Mouse (Mus musculus) spleen, adult 2 months (tissue): Measurements from ENCODE around the gene Ankrd33. TPM values are rescaled to one million over a fixed set of nuclear protein-coding genes. Genes with fewer than 3 reads are reported as not detected.

Experiments used
- DNase-seq, 2 experiments: peaks; one replicate each; pipeline versions ENCODE4 v3.0.0 to v3.0.0-alpha.2; 2012 to 2021; ENCODE audit warnings: low spot score in 2 of 2, low read depth in 1 of 2
- H3K27ac ChIP-seq: fragments of 200-500 bp; 2 replicates; pipeline ENCODE4 v1.5.1; 2012; ENCODE audit warnings: low read length, inconsistent platforms; ENCODE audit not compliant: insufficient read depth
- H3K27me3 ChIP-seq: fragments of 200-500 bp; 2 replicates; pipeline ENCODE4 v1.6.1; 2012; ENCODE audit warnings: mild to moderate bottlenecking, moderate library complexity, low read length, inconsistent platforms; ENCODE audit not compliant: control insufficient read depth, insufficient read depth
- H3K36me3 ChIP-seq: fragments of 200-500 bp; 2 replicates; pipeline ENCODE4 v1.6.1; 2012; ENCODE audit warnings: mild to moderate bottlenecking, low read length, inconsistent platforms; ENCODE audit not compliant: control insufficient read depth, insufficient read depth
- H3K4me1 ChIP-seq: fragments of 200-500 bp; 2 replicates; pipeline ENCODE4 v1.6.1; 2011; ENCODE audit warnings: inconsistent platforms; ENCODE audit not compliant: control insufficient read depth, insufficient read depth, insufficient read length
- H3K4me3 ChIP-seq: fragments of 200-500 bp; 2 replicates; pipeline ENCODE4 v1.5.1; 2011; ENCODE audit warnings: mild to moderate bottlenecking, inconsistent platforms; ENCODE audit not compliant: insufficient read depth, insufficient read length; ENCODE audit errors: extremely low read depth
- CTCF ChIP-seq: fragments of 200-500 bp; IDR thresholded peaks from 2 replicates; pipeline ENCODE4 v1.5.1; 2011; ENCODE audit warnings: mild to moderate bottlenecking, inconsistent platforms; ENCODE audit not compliant: insufficient read depth, insufficient read length, insufficient replicate concordance; ENCODE audit errors: extremely low read depth
- POLR2A ChIP-seq: fragments of 200-500 bp; IDR thresholded peaks from 2 replicates; pipeline ENCODE4 v1.6.1; 2011; ENCODE audit warnings: low read depth, low read length, inconsistent platforms
- WGBS: fragments of 180-500 bp; shearing (Covaris S2); methylation state at CpG from one replicate; pipeline ENCODE4 v1.1.7; 2018; 5-methylcytosine and 5-hydroxymethylcytosine counted together
- polyA plus RNA-seq: library from polyadenylated mRNA; depleted of rRNA; stranded (reverse); fragments of >200 nt; gene quantifications from 2 replicates; pipeline ENCODE4 v1.2.3, GENCODE M21; 2012

Ankrd33 gene
- polyA plus RNA-seq, 1 experiment: not detected

DNA sequence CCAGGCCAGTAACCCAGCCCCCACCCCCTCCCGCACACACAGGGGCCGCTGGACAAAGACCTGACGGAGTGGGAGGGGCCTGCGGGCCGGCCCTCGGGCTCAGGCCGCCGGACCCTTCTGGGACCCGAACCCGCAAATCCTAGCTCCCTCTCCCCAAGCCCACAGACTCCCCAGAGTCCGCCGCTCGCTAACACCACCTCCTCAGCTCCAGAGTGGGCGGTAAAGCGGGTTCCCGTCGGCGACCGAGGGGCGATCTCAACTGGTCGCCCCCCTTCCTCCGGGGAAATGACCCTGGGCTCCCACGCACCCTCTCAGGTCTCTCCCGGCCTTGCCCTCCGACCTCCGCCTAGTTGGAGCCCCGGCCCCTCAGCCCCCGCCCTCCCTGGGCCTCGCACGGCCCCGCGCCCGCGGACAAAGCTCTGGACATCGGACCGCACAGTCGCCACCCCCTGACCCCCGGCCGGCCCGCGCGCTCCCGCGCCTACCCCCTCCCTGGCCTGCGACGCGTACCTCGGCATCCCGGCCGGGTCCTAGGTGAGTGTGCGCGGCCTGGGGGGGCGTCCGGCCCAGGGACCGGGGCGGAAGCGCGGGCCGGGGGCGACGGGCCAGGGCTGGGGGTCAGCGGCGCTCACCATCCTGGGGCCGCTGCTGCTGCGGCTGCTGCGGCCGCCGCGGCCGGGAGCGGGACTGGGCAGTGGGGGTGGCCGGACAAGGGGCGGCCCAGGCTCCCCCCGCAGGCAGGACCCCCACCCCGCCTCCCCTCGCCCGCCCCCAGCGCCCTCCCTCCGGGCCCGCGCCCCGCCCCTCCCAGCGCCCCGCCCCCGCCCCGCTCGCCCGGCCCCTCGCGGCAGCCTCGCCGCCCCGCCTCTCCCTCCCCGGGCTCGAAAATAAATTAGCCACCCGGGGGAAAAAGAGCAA, 37.5 kb upstream of the Ankrd33 start, which contains the start of gene Fignl2:
Fignl2 (minus strand) TSS at position 755 of the 918 bp plus-strand sequence.
- no peaks in the 10 kb centered on the region for H3K36me3 ChIP-seq
- DNase-seq: no peak
- H3K27ac ChIP-seq: no peak within 1 kb of the TSS; the same call in 1 of the 2 replicates
- H3K4me3 ChIP-seq: peak within 1 kb of the TSS; percentile 57; the same call in 1 of the 2 replicates
- peaks cover 14% of the 10 kb centered on the region for H3K27me3 ChIP-seq
- WGBS: 5% methylated on average over 62 of the region's 96 CpGs
- peaks cover 2% of the 10 kb centered on the region; the same call in 1 of the 2 replicates for H3K4me1 ChIP-seq
- TF ChIP-seq CTCF (no peak), POLR2A (no peak)

DNA sequence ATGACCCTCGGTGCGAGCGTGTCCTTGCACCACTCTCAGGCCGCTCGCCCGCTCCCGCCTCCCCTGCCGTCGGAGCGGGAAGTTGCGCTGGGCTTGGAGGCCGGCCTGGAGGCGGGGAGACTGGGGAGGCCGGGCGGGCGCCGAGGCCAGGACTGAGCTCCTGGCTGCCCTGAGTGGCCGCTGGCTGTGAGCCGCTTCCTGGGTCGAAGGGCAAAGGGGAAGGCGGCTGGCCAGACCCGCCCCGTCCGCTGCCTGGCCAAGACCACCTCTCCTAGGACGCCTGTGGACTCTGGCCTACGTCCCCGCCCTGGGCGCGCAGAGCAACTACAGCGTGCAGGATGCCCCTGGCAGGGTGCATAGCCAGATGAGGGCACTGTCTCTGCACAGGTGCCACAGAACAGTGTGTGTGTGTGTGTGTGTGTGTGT, 36.8 kb upstream of the Ankrd33 start:
- Histone ChIP-seq H3K27ac (no peak overlapping the region; the same call in 1 of the 2 replicates), H3K36me3 (no peaks in the 10 kb centered on the region), H3K27me3 (peaks cover 14% of the 10 kb centered on the region), H3K4me3 (peak overlapping the region; percentile 57; the same call in 1 of the 2 replicates), H3K4me1 (peaks cover 2% of the 10 kb centered on the region; the same call in 1 of the 2 replicates)
- peak in 1 of 2 experiments; percentile 23 for DNase-seq
- TF ChIP-seq CTCF: no peak
- no peak for TF ChIP-seq POLR2A
- WGBS: 10% methylated on average over 29 of the region's 30 CpGs

- 92% methylated on average over 9 of the region's 9 CpGs for WGBS
- Histone ChIP-seq H3K4me1 (peaks cover 2% of the 10 kb centered on the region; the same call in 1 of the 2 replicates), H3K27me3 (peaks cover 14% of the 10 kb centered on the region), H3K27ac (no peak overlapping the region), H3K4me3 (no peak overlapping the region), H3K36me3 (no peaks in the 10 kb centered on the region)
- DNase-seq: no peak
- TF ChIP-seq CTCF (no peak), POLR2A (no peak)
These were observed 35.5 kb upstream of the Ankrd33 start for GRCm38 (mm10) chr15:101080031-101080520.

- 64% methylated on average over 7 of the region's 7 CpGs for WGBS
- Histone ChIP-seq H3K36me3 (no peaks in the 10 kb centered on the region), H3K4me1 (peaks cover 2% of the 10 kb centered on the region; the same call in 1 of the 2 replicates), H3K27me3 (peaks cover 14% of the 10 kb centered on the region), H3K4me3 (no peak overlapping the region), H3K27ac (no peak overlapping the region)
- DNase-seq: no peak
- no peak for TF ChIP-seq CTCF
- TF ChIP-seq POLR2A: no peak
These were observed 34.5 kb upstream of the Ankrd33 start for GRCm38 (mm10) chr15:101081035-101081548.

GRCm38 (mm10) chr15:101082236-101082635, 33.3 kb upstream of the Ankrd33 start:
- H3K4me1 ChIP-seq: peaks cover 2% of the 10 kb centered on the region; the same call in 1 of the 2 replicates
- H3K27ac ChIP-seq: no peak overlapping the region
- no peak overlapping the region for H3K4me3 ChIP-seq
- H3K36me3 ChIP-seq: no peaks in the 10 kb centered on the region
- peaks cover 14% of the 10 kb centered on the region for H3K27me3 ChIP-seq
- no peak for DNase-seq
- TF ChIP-seq CTCF (no peak), POLR2A (no peak)
- 59% methylated on average over 4 of the region's 4 CpGs for WGBS

- peaks cover 1% of the 10 kb centered on the region; the same call in 1 of the 2 replicates for H3K27me3 ChIP-seq
- no peaks in the 10 kb centered on the region for H3K36me3 ChIP-seq
- H3K27ac ChIP-seq: no peak overlapping the region
- no peaks in the 10 kb centered on the region for H3K4me1 ChIP-seq
- 34% methylated on average over 10 of the region's 10 CpGs for WGBS
- no peak for TF ChIP-seq CTCF
- TF ChIP-seq POLR2A: no peak
- DNase-seq: no peak
- no peak overlapping the region for H3K4me3 ChIP-seq
These were observed 31.1 kb upstream of the Ankrd33 start for GRCm38 (mm10) chr15:101084499-101084898.

- H3K4me1 ChIP-seq: no peaks in the 10 kb centered on the region
- no peak for DNase-seq
- WGBS: 76% methylated on average over 9 of the region's 9 CpGs
- TF ChIP-seq CTCF: no peak
- no peak for TF ChIP-seq POLR2A
- peaks cover 1% of the 10 kb centered on the region; the same call in 1 of the 2 replicates for H3K27me3 ChIP-seq
- H3K36me3 ChIP-seq: no peaks in the 10 kb centered on the region
- H3K4me3 ChIP-seq: no peak overlapping the region
- no peak overlapping the region for H3K27ac ChIP-seq
These were observed 29.1 kb upstream of the Ankrd33 start for GRCm38 (mm10) chr15:101086451-101086850.
